Mouse (Mus musculus) ES-Bruce4 (cell line): ENCODE measurements around the gene Fam166b. TPM values are rescaled to one million over a fixed set of nuclear protein-coding genes. Genes with fewer than 3 reads are reported as not detected.

Experiments
- H3K27ac ChIP-seq: 2 replicates; pipeline ENCODE4 v1.5.1; 2012; ENCODE audit warnings: low read length, inconsistent platforms; ENCODE audit not compliant: insufficient read depth
- H3K27me3 ChIP-seq: 2 replicates; pipeline ENCODE4 v1.6.1; 2012; ENCODE audit warnings: mild to moderate bottlenecking, low read length, inconsistent platforms; ENCODE audit not compliant: control insufficient read depth, poor library complexity, insufficient read depth, severe bottlenecking
- H3K36me3 ChIP-seq: 2 replicates; pipeline ENCODE4 v1.6.1; 2012; ENCODE audit warnings: inconsistent platforms, mild to moderate bottlenecking, low read length, moderate library complexity; ENCODE audit not compliant: control insufficient read depth, poor library complexity, insufficient read depth, severe bottlenecking
- H3K4me1 ChIP-seq: one replicate; pipeline ENCODE4 v1.8.1; 2011; ENCODE audit warnings: low read length; ENCODE audit not compliant: control insufficient read depth, insufficient read depth
- H3K4me3 ChIP-seq: 2 replicates; pipeline ENCODE4 v1.5.1; 2011; ENCODE audit warnings: low read depth, mild to moderate bottlenecking, low read length
- H3K9ac ChIP-seq: 2 replicates; pipeline ENCODE4 v1.6.1; 2012; ENCODE audit warnings: low read depth, mild to moderate bottlenecking, inconsistent platforms; ENCODE audit not compliant: poor library complexity, severe bottlenecking
- H3K9me3 ChIP-seq: replicated peaks from 2 replicates; pipeline ENCODE4 v1.6.1; 2012; ENCODE audit warnings: mild to moderate bottlenecking, low read length, inconsistent platforms; ENCODE audit not compliant: control insufficient read depth, poor library complexity, insufficient read depth, severe bottlenecking
- CTCF ChIP-seq: IDR thresholded peaks from one replicate; pipeline ENCODE4 v1.8.1; 2011; ENCODE audit warnings: low read depth, low read length
- EP300 ChIP-seq: IDR thresholded peaks from 2 replicates; pipeline ENCODE4 v1.6.1; 2011; ENCODE audit warnings: low read depth, low read length; ENCODE audit not compliant: insufficient read depth
- POLR2A ChIP-seq: IDR thresholded peaks from one replicate; pipeline ENCODE4 v1.8.1; 2011; ENCODE audit warnings: low read length; ENCODE audit not compliant: insufficient read depth
- polyA plus RNA-seq: library from polyadenylated mRNA; stranded (reverse); fragments of >200 nt; gene quantifications from 2 replicates; pipeline ENCODE4 v1.2.4, GENCODE M21; 2011; ENCODE audit warnings: low read depth; ENCODE audit not compliant: missing spikeins, insufficient read depth, insufficient read length

The Fam166b gene
- polyA plus RNA-seq, 1 experiment: 2.1 TPM

DNA sequence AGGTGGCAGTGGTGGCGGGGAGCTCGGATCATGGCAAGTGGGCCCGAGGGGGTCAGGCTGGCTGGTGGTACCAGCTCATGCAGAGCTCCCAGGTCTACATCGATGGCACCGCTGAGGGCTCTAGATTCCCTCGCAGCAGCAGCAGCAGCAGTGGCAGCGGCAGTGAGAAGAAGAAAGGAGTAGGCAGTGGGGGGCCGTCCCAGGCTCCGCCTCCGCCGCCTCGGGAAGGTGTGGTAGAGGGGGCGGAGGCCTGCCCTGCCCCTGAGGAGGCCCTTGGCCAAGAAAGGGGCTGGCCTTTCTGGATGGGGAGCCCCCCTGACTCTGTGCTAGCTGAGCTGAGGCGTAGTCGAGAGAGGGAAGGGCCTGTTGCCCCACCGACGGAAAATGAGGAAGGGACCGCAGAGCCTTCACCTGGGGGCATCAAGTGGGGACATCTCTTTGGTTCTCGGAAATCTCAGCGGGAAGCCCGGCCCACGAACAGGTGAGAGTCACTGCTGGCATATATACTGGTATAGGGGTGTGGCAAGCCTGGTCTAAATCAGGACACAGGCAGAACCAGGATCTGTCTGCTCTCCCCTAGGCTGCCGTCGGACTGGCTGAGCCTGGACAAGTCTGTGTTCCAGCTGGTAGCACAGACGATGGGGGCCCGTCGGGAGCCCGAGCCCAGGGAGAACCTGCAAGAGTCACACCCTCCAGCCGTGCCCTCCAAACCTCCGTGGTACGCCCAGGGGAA, 3.1 kb downstream of the Fam166b start:
- H3K4me3 ChIP-seq: peak overlapping the region; percentile 18; the same call in 1 of the 2 replicates
- no peak overlapping the region for H3K27ac ChIP-seq
- no peaks in the 10 kb centered on the region for H3K4me1 ChIP-seq
- 0 out of 2 replicates have a peak, but pooled peaks cover 3% of the 10 kb centered on the region for H3K36me3 ChIP-seq
- no peak overlapping the region for H3K9ac ChIP-seq
- no peaks in the 10 kb centered on the region for H3K27me3 ChIP-seq
- TF ChIP-seq EP300: no peak
- TF ChIP-seq CTCF: no peak
- no peak for TF ChIP-seq POLR2A
- no peaks in the 10 kb centered on the region for H3K9me3 ChIP-seq

DNA sequence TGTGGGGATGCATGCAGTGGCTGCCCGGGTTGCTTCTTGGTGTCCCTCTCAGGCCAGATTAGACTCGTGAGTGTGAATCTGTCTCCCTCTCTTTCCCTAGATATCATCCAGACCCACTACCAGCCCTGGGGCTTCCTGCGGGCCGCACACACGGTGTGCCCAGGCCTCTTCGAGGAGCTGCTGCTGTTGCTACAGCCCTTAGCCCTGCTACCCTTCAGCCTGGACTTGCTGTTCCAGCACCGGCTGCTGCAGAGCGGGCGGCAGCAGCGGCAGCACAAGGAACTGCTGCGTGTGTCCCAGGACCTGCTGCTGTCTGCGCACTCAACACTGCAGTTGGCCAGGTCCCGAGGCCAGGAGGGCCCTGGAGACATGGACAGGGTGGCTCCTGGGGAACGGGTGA, 3.7 kb downstream of the Fam166b start:
- Histone ChIP-seq H3K27ac (no peak overlapping the region), H3K9ac (no peak overlapping the region), H3K27me3 (no peaks in the 10 kb centered on the region), H3K9me3 (no peaks in the 10 kb centered on the region), H3K4me1 (no peaks in the 10 kb centered on the region), H3K36me3 (0 out of 2 replicates have a peak, but pooled peaks cover 3% of the 10 kb centered on the region), H3K4me3 (peak overlapping the region; percentile 18; the same call in 1 of the 2 replicates)
- no peak for TF ChIP-seq EP300
- no peak for TF ChIP-seq CTCF
- TF ChIP-seq POLR2A: no peak

DNA sequence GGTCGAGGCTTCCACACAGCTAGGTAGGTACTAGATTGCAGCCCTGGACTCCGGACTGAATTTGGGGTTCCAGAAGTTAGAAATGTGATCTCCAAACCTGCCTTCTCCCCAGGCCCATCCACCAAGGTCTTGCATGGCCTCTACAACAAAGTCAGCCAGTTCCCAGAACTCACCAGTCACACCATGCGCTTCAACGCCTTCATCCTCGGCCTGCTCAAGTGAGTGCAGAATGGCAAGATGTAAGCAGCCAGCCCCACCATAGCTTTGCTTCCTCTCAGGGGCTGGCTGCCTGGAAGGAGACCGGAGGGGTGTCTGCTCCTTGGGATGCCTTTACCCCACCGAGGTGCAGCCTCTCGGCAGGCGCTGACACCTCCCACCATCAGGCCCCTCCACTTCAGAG, 4.9 kb downstream of the Fam166b start:
- H3K36me3 ChIP-seq: 0 out of 2 replicates have a peak, but pooled peaks cover 3% of the 10 kb centered on the region
- H3K27ac ChIP-seq: no peak overlapping the region
- no peak overlapping the region for H3K4me3 ChIP-seq
- no peaks in the 10 kb centered on the region for H3K27me3 ChIP-seq
- H3K4me1 ChIP-seq: no peaks in the 10 kb centered on the region
- no peak overlapping the region for H3K9ac ChIP-seq
- H3K9me3 ChIP-seq: no peaks in the 10 kb centered on the region
- TF ChIP-seq CTCF: no peak

DNA sequence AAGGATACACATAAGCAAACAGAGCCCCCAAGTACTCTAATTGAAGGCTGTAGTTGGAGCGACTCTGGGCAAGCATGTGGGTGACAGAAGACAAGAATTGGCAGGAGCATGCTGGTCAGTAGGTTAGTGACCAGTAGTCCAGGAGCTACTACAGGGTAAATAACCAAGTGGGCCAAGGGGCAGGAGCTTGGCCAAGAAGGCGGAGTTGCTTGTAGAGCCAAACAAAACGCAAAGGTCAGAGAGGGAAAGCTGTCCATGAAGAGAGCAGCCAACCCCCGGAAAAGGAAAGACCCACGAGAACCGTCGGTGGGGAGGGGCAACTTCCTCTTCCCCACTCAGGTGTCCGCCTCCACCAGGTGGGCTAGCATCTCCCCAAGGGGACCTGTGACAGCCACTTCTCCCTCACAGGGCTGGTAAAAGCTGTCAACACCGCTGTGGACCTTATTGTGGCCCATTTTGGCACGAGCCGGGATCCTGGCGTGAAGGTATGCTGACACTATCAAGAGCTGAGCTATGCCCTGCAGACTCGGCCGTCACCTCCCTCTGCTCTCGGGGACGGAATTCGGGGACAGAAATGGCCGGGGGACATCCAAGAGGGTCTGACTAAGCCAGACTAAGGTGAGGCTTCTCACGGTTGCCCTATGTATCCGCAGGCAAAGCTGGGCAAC, 5.5 kb downstream of the Fam166b start:
- Histone ChIP-seq H3K27ac (no peak overlapping the region), H3K9ac (no peak overlapping the region), H3K9me3 (no peaks in the 10 kb centered on the region), H3K4me3 (no peak overlapping the region), H3K4me1 (no peaks in the 10 kb centered on the region), H3K36me3 (0 out of 2 replicates have a peak, but pooled peaks cover 3% of the 10 kb centered on the region), H3K27me3 (no peaks in the 10 kb centered on the region)
- TF ChIP-seq EP300 (no peak), POLR2A (no peak), CTCF (no peak)

DNA sequence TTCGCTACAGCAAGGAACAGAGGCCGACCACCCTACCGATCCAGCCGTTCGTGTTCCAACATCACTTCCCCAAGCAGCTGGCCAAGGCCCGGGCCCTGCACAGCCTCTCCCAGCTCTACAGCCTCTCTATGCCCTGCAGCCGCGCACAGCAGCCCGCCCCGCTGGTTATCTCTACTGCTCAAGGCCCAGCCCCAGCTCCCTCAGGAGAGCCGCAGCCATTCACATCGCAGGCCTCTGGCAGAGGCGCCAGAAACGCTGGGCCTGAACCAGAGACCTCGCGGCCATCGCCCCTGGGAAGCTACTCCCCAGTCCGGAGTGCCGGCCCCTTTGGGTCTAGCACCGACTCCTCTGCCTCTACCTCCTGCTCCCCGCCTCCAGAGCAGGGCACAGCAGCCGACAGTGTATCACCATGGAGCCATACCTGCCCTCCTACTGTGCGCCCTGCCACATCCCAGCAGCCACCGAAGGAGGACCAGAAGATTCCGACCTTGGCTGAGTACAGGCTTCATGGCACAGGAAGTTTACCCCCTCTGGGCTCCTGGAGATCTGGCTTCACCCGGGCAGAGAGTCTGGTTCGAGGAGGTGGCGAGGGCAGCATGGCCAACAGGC, 7.2 kb downstream of the Fam166b start:
- no peak overlapping the region for H3K27ac ChIP-seq
- H3K27me3 ChIP-seq: no peaks in the 10 kb centered on the region
- H3K9me3 ChIP-seq: no peaks in the 10 kb centered on the region
- TF ChIP-seq POLR2A: no peak
- no peak for TF ChIP-seq EP300
- no peak for TF ChIP-seq CTCF
- peak overlapping the region; percentile 12; the same call in 1 of the 2 replicates for H3K9ac ChIP-seq
- no peaks in the 10 kb centered on the region for H3K4me1 ChIP-seq
- 0 out of 2 replicates have a peak, but pooled peaks cover 3% of the 10 kb centered on the region for H3K36me3 ChIP-seq
- peak overlapping the region; percentile 10 for H3K4me3 ChIP-seq

DNA sequence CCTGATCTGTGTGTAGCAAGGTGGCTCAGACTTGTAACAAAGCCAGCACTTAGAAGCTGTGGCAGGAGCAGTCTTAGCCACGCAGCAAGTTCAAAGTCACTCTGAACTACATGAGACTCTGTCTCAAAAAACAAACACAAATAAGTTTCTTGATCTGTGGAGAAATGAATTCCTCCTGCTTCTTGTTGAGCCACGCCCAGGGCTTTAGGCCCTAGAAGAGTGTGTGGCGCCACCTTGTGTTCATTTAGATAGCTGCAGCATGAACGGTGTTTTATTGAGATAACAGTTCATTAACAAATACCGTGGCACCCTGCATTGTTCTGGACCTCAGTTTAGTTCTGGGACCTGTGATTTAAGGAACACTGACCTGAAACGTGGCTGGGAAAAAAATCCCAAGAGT, 8.6 kb downstream of the Fam166b start:
- Histone ChIP-seq H3K27ac (no peak overlapping the region), H3K9me3 (no peaks in the 10 kb centered on the region), H3K27me3 (no peaks in the 10 kb centered on the region), H3K36me3 (0 out of 2 replicates have a peak, but pooled peaks cover 3% of the 10 kb centered on the region), H3K9ac (no peak overlapping the region), H3K4me1 (no peaks in the 10 kb centered on the region), H3K4me3 (no peak overlapping the region)
- no peak for TF ChIP-seq EP300
- peak; percentile 81 for TF ChIP-seq CTCF
- TF ChIP-seq POLR2A: no peak
